Mouse (Mus musculus): ENCODE data around the gene Spata13. TPM values are rescaled to one million over a fixed set of nuclear protein-coding genes. Genes with fewer than 3 reads are reported as not detected.
A peak's percentile ranks its signal among the peaks of the same experiment; 100 is the strongest.

The Spata13 gene
- polyA plus RNA-seq, 1 experiment from 2014 or later = 16.8 TPM

DNA sequence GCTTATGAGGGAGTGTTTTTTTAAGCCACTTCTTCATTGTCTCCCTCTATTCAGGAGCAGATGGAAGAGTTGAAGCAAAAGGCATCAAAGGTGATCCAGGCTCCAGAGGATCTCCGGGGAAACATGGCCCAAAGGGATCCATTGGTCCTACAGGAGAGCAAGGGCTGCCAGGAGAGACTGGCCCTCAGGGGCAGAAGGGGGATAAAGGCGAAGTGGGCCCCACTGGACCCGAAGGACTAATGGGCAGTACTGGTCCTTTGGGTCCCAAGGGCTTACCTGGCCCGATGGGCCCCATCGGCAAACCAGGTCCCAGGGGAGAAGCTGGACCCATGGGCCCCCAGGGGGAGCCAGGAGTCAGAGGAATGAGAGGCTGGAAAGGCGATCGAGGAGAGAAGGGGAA, 145.4 kb downstream of the Spata13 start:
- no peak overlapping the region for H3K9ac ChIP-seq (ENCODE audit: low read depth, low read length)
- H3K27me3 ChIP-seq (ENCODE audit: control insufficient read depth, insufficient read depth, low read length) = peaks cover 2% of the 10 kb centered on the region; the same call in 1 of the 2 replicates
- no peaks in the 10 kb centered on the region for H3K36me3 ChIP-seq (ENCODE audit: control insufficient read depth, insufficient read depth, low read length)
- H3K9me3 ChIP-seq (replicated peaks; ENCODE audit: control insufficient read depth, low read length) = no peaks in the 10 kb centered on the region
- no peak overlapping the region for H3K4me2 ChIP-seq
- no peak for ATAC-seq (replicated peaks; ENCODE audit: insufficient number of reproducible peaks, low FRiP score, low TSS enrichment)
- 86% methylated on average over 7 of the region's 7 CpGs for WGBS (ENCODE audit: insufficient replicate concordance)
- no peak overlapping the region for H3K4me3 ChIP-seq (ENCODE audit: low read depth, low read length)
- no peak overlapping the region for H3K27ac ChIP-seq (ENCODE audit: low read depth, low read length)
- no peaks in the 10 kb centered on the region for H3K4me1 ChIP-seq (ENCODE audit: control insufficient read depth, insufficient read depth, low read length)

GRCm38 (mm10) chr14:60782121-60782656, 148.4 kb downstream of the Spata13 start:
- ATAC-seq (replicated peaks; ENCODE audit: insufficient number of reproducible peaks, low FRiP score, low TSS enrichment) = no peak
- Histone ChIP-seq H3K27ac (ENCODE audit: low read depth, low read length) (no peak overlapping the region), H3K4me1 (ENCODE audit: control insufficient read depth, insufficient read depth, low read length) (no peaks in the 10 kb centered on the region), H3K4me2 (no peak overlapping the region), H3K4me3 (ENCODE audit: low read depth, low read length) (no peak overlapping the region), H3K9me3 (replicated peaks; ENCODE audit: control insufficient read depth, low read length) (no peaks in the 10 kb centered on the region), H3K27me3 (ENCODE audit: control insufficient read depth, insufficient read depth, low read length) (peaks cover 2% of the 10 kb centered on the region; the same call in 1 of the 2 replicates), H3K9ac (ENCODE audit: low read depth, low read length) (no peak overlapping the region), H3K36me3 (ENCODE audit: control insufficient read depth, insufficient read depth, low read length) (no peaks in the 10 kb centered on the region)
- WGBS (ENCODE audit: insufficient replicate concordance) = 34% methylated on average over 7 of the region's 7 CpGs

DNA sequence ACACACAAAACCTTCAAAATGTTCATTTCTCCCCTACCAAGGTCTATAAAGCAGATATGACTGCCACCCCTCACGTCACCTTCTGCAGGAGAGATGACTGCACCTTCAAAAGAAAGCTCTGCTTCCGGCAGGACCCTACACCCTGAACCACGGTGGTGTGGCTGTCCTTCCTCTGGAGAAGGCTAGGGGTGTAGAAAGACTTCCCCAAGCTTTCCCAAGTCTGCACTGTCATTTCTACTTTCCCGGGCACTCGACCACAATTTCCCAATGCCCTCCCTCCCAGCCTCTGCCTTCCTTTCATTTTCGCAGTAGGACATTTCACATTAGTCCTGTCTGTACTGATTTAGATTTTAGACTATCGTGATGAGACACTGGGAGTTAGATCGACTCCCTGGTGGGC, 149.4 kb downstream of the Spata13 start:
- 29% methylated on average over 8 of the region's 8 CpGs for WGBS (ENCODE audit: insufficient replicate concordance)
- no peak overlapping the region for H3K9ac ChIP-seq (ENCODE audit: low read depth, low read length)
- ATAC-seq (replicated peaks; ENCODE audit: insufficient number of reproducible peaks, low FRiP score, low TSS enrichment) = no peak

DNA sequence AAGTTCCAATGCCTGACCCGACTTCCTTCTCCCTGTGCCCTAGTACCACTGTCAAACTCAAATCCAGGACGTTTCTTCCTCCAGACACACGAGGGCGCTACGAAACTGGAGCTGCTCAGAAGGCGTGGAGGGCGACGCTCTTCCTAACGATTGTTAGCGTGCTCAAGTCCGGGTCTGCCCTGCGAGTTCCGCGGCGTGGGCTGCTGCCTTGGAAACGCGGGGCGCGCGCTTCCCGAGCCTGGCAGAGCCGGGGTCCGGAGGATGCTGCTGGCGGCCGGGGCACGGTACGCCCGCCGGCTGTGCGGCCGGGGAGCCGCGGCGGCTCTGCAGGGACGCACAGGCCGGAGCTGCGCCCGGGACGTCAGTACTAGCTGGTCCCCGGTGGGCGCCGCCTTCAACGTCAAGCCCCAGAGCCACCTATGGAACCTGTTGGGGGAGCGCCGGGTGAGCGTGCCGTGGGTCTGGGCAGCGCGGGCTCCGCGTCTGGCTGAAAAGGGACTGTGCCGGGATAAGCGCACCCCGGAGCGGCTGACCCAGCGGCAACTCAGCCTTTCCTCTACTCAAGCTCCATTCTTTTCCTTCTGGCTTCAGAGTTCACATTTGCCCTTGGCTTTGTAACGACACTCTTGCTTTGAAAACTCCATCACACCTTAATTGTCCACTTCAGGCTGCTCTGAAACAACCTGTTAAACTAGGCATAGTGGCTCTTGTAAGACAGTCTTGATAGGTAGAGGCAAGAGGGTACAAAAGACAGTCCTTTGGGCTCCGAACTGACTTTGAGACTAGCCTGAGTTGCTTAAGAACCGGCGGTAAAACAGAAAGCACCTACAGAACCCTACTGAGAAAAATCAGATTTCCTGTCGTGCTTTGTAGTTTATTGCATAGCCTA, 150.9 kb downstream of the Spata13 start, which contains the start of gene Mipep:
Mipep (plus strand) TSS at position 147 of the 889 bp plus-strand sequence.
- Histone ChIP-seq H3K27me3 (ENCODE audit: control insufficient read depth, insufficient read depth, low read length) (peaks cover 2% of the 10 kb centered on the region; the same call in 1 of the 2 replicates), H3K36me3 (ENCODE audit: control insufficient read depth, insufficient read depth, low read length) (no peaks in the 10 kb centered on the region; the same call in 1 of the 2 replicates), H3K27ac (ENCODE audit: low read depth, low read length) (peak within 1 kb of the TSS; percentile 51; the same call in 1 of the 2 replicates), H3K4me1 (ENCODE audit: control insufficient read depth, insufficient read depth, low read length) (no peaks in the 10 kb centered on the region), H3K4me2 (peak within 1 kb of the TSS; percentile 77), H3K9me3 (replicated peaks; ENCODE audit: control insufficient read depth, low read length) (no peaks in the 10 kb centered on the region), H3K4me3 (ENCODE audit: low read depth, low read length) (peak within 1 kb of the TSS; percentile 76), H3K9ac (ENCODE audit: low read depth, low read length) (peak within 1 kb of the TSS; percentile 75)
- WGBS (ENCODE audit: insufficient replicate concordance) = under 1% methylated on average over 61 of the region's 61 CpGs
- peak; percentile 81 for ATAC-seq (replicated peaks; ENCODE audit: insufficient number of reproducible peaks, low FRiP score, low TSS enrichment)

More for the DNA sequence above, 149.4 kb downstream of the Spata13 start:
- peaks cover 2% of the 10 kb centered on the region; the same call in 1 of the 2 replicates for H3K27me3 ChIP-seq (ENCODE audit: control insufficient read depth, insufficient read depth, low read length)
- no peak overlapping the region for H3K4me2 ChIP-seq
- no peaks in the 10 kb centered on the region for H3K9me3 ChIP-seq (replicated peaks; ENCODE audit: control insufficient read depth, low read length)
- no peak overlapping the region for H3K4me3 ChIP-seq (ENCODE audit: low read depth, low read length)
- no peaks in the 10 kb centered on the region; the same call in 1 of the 2 replicates for H3K36me3 ChIP-seq (ENCODE audit: control insufficient read depth, insufficient read depth, low read length)
- no peaks in the 10 kb centered on the region for H3K4me1 ChIP-seq (ENCODE audit: control insufficient read depth, insufficient read depth, low read length)
- no peak overlapping the region for H3K27ac ChIP-seq (ENCODE audit: low read depth, low read length)

- H3K36me3 ChIP-seq (ENCODE audit: control insufficient read depth, insufficient read depth, low read length) = no peaks in the 10 kb centered on the region; the same call in 1 of the 2 replicates
- no peak overlapping the region for H3K4me2 ChIP-seq
- H3K9me3 ChIP-seq (replicated peaks; ENCODE audit: control insufficient read depth, low read length) = no peaks in the 10 kb centered on the region
- H3K4me1 ChIP-seq (ENCODE audit: control insufficient read depth, insufficient read depth, low read length) = no peaks in the 10 kb centered on the region
- H3K4me3 ChIP-seq (ENCODE audit: low read depth, low read length) = no peak overlapping the region
- H3K9ac ChIP-seq (ENCODE audit: low read depth, low read length) = no peak overlapping the region
- 50% methylated on average over 3 of the region's 3 CpGs for WGBS (ENCODE audit: insufficient replicate concordance)
- no peaks in the 10 kb centered on the region for H3K27me3 ChIP-seq (ENCODE audit: control insufficient read depth, insufficient read depth, low read length)
- no peak overlapping the region for H3K27ac ChIP-seq (ENCODE audit: low read depth, low read length)
- ATAC-seq (replicated peaks; ENCODE audit: insufficient number of reproducible peaks, low FRiP score, low TSS enrichment) = no peak
Measured at GRCm38 (mm10) chr14:60790103-60790502, 156.3 kb downstream of the Spata13 start.

GRCm38 (mm10) chr14:60796600-60797322, 163.0 kb downstream of the Spata13 start:
- H3K9ac ChIP-seq (ENCODE audit: low read depth, low read length) = no peak overlapping the region
- no peak for ATAC-seq (replicated peaks; ENCODE audit: insufficient number of reproducible peaks, low FRiP score, low TSS enrichment)
- no peaks in the 10 kb centered on the region for H3K27me3 ChIP-seq (ENCODE audit: control insufficient read depth, insufficient read depth, low read length)
- H3K4me2 ChIP-seq = no peak overlapping the region
- H3K36me3 ChIP-seq (ENCODE audit: control insufficient read depth, insufficient read depth, low read length) = no peaks in the 10 kb centered on the region; the same call in 1 of the 2 replicates
- no peak overlapping the region for H3K27ac ChIP-seq (ENCODE audit: low read depth, low read length)
- WGBS (ENCODE audit: insufficient replicate concordance) = 83% methylated on average over 4 of the region's 4 CpGs
- no peaks in the 10 kb centered on the region for H3K9me3 ChIP-seq (replicated peaks; ENCODE audit: control insufficient read depth, low read length)
- no peak overlapping the region for H3K4me3 ChIP-seq (ENCODE audit: low read depth, low read length)
- H3K4me1 ChIP-seq (ENCODE audit: control insufficient read depth, insufficient read depth, low read length) = no peaks in the 10 kb centered on the region

DNA sequence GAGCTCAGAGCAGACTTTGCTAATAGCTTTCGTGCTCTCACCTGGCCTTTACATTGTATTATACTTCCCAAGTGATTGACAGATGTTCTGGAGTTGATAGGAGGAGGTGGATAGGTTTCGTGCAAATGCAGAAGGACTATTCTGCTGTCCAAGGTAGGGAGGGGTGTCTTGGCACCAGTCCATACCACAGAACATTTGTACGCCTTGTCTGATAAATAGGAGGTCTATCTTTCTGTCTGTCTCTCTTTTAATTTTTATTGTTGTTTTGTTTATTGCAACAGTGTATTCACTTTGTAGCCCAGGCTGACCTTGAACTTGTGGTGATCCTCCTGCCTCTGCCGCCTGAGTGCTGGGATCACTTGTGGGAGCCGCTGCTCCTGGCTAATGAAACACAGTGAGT, 163.8 kb downstream of the Spata13 start:
- 90% methylated on average over 5 of the region's 5 CpGs for WGBS (ENCODE audit: insufficient replicate concordance)
- no peak overlapping the region for H3K4me3 ChIP-seq (ENCODE audit: low read depth, low read length)
- H3K9ac ChIP-seq (ENCODE audit: low read depth, low read length) = no peak overlapping the region
- H3K4me2 ChIP-seq = no peak overlapping the region
- no peak overlapping the region for H3K27ac ChIP-seq (ENCODE audit: low read depth, low read length)
- H3K36me3 ChIP-seq (ENCODE audit: control insufficient read depth, insufficient read depth, low read length) = no peaks in the 10 kb centered on the region; the same call in 1 of the 2 replicates
- H3K4me1 ChIP-seq (ENCODE audit: control insufficient read depth, insufficient read depth, low read length) = no peaks in the 10 kb centered on the region
- H3K9me3 ChIP-seq (replicated peaks; ENCODE audit: control insufficient read depth, low read length) = no peaks in the 10 kb centered on the region
- no peaks in the 10 kb centered on the region for H3K27me3 ChIP-seq (ENCODE audit: control insufficient read depth, insufficient read depth, low read length)
- ATAC-seq (replicated peaks; ENCODE audit: insufficient number of reproducible peaks, low FRiP score, low TSS enrichment) = no peak

GRCm38 (mm10) chr14:60798721-60799120, 164.9 kb downstream of the Spata13 start:
- no peak overlapping the region for H3K9ac ChIP-seq (ENCODE audit: low read depth, low read length)
- no peaks in the 10 kb centered on the region for H3K4me1 ChIP-seq (ENCODE audit: control insufficient read depth, insufficient read depth, low read length)
- no peak overlapping the region for H3K4me2 ChIP-seq
- H3K9me3 ChIP-seq (replicated peaks; ENCODE audit: control insufficient read depth, low read length) = no peaks in the 10 kb centered on the region
- ATAC-seq (replicated peaks; ENCODE audit: insufficient number of reproducible peaks, low FRiP score, low TSS enrichment) = no peak
- no peaks in the 10 kb centered on the region for H3K27me3 ChIP-seq (ENCODE audit: control insufficient read depth, insufficient read depth, low read length)
- H3K4me3 ChIP-seq (ENCODE audit: low read depth, low read length) = no peak overlapping the region
- 73% methylated on average over 4 of the region's 4 CpGs for WGBS (ENCODE audit: insufficient replicate concordance)
- no peak overlapping the region for H3K27ac ChIP-seq (ENCODE audit: low read depth, low read length)
- H3K36me3 ChIP-seq (ENCODE audit: control insufficient read depth, insufficient read depth, low read length) = no peaks in the 10 kb centered on the region; the same call in 1 of the 2 replicates
